Mouse (Mus musculus) B cell, adult 2 months (primary cell): ENCODE measurements around the gene Cd34.

ENCODE experiments used
- DNase-seq, 2 experiments: peaks; one replicate each; pipeline ENCODE4 v3.0.0; 2022

Gene Cd34

DNA sequence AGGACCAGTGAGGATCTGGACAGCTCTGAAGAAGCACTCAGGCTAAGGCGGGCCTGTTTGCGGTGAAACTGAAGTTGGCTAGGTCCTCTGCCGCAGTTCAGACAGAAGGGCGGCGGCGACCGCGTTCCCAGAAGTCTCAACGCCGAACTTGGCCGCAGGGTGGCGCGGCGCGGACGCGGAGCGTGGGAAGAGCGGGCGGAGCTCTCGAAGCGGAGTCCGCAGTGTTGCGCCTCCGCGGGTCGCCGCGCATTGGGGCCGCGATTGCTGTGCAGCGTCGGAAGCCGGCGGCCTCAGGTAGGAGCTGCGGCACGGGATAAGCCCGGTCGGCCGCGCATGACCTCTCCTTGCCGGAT is 37.5 kb downstream of the Cd34 start:
- DNase-seq = peak; percentile 92 to 94

DNA sequence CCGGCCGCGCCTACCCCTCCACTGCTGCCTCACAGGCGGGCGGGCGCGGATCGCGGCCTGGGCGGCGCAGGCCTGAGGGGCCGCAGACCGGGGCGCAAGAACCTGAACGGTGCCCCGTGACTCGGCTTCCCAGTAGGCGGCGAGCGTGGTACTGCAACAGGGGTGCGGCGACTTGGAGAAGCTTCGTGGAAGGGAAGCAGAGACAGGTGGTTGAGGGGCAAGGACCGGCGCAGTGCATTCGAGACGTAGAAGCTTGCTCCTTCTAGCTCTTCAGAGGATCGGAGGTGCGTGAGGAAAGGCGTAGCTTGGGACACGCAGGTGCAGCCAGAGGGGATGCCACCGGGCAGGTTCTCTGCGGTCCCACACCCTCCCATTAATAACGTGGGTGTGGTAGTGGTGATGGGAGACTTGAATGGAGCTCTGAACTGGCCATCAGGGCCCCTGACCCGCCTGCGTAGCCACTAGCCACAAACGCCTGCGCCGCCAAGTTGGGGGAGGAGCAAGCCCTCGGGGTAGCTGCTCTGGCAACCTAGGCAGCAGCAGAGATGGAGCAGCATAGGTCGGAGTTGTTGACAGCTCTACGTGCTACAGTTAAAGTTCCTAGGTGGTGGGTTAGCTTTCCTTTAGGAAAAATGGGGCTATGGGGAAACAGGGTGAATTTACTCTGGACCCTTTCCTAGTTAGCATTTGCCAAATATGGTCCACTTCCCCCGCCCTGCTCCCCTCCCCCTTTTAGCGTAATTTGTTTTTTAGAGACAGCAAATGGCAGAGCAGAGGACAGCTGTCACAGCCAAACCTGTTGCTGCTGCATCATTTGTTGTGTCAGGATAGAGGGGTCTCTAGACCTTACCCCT is 38.1 kb downstream of the Cd34 start:
- DNase-seq = peak; percentile 74 to 76

DNA sequence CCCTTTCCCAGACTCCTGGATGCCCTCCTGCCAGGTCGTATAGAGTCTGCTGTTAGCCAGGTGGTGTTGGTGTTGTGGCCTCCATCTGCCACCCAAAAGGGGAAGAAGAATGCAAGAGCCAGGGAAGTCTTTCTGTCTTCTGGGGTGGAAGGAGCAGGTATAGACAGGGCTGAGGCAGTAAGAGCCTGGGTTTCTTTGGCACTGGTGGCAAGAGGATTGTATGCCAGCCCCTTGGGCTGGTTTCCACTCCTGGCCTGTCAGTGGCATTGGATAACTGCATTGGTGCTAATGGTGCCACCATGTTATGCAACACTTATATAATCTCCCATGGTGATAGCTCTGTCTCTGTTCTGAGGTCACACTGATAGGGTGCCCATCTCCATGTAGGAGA is 38.7 kb downstream of the Cd34 start:
- no peak for DNase-seq

DNA sequence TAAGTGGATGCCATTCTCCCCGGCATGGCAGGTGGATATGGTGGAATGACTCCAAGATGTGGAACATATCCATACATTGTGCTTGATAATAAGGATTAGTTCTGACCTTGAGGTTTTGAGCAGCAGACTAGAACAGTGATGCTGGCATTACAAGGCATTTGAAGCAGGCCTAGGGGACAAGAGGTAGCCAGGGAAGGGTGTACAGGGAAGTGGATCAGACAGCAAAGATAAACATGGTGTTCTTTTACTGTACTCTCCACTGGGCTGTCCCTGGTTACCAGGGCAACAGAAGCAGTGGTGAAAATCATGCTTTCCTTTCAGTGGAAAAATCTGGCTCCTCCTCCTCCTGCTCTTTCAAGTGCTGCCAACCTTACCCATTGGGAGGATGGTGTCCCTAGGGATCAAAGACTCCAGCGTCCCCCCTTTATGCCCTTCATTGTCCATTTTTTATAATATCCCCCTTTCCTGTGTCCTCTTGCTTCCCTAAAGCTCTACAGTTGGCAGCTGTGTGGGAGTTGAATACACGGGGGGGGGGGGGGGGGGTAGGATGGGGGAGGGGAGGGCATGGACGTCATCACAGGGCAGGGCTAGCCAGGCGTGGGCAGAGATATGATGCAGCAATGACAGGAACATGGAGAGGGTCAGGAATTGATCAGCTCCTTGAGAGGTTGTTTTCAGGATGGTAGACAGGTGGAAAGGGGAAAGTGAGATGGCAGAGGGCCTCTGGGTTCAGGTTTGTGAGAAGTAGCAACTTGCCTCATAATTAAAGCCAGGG is 39.5 kb downstream of the Cd34 start:
- no peak for DNase-seq

DNA sequence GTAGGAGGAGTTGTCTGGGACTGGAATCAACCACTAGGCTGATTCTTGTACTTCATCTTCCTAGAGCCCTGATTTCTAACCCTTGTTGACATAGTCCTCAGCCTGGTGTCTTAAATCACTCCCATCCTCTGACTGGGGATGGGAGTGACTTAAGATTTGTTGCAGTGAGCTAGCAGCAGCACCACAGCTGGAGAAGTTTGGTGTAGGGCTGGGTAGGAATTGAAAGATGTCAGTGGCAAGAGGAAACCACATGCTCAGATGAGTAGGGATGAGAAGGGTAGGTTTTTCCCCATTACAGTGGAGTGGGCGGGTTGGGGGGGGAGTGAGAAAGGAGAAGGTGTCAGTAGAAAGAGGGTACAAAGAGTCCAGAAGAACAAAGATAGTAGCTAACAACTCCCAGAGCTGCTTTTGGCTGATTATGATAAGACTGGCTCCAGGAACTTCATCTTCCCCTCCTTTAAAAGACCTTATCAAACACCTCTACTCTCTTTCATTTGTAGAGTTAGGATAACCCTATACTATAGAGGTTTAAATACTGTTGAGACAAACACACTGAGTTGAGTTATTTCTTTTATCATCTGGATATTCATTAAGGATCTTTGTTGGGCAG is 42.3 kb downstream of the Cd34 start:
- DNase-seq = no peak

- no peak for DNase-seq
These were observed 44.5 kb downstream of the Cd34 start for GRCm38 (mm10) chr1:194982931-194983690.

- DNase-seq = no peak
These were observed 46.3 kb downstream of the Cd34 start for GRCm38 (mm10) chr1:194984914-194985313.

DNA sequence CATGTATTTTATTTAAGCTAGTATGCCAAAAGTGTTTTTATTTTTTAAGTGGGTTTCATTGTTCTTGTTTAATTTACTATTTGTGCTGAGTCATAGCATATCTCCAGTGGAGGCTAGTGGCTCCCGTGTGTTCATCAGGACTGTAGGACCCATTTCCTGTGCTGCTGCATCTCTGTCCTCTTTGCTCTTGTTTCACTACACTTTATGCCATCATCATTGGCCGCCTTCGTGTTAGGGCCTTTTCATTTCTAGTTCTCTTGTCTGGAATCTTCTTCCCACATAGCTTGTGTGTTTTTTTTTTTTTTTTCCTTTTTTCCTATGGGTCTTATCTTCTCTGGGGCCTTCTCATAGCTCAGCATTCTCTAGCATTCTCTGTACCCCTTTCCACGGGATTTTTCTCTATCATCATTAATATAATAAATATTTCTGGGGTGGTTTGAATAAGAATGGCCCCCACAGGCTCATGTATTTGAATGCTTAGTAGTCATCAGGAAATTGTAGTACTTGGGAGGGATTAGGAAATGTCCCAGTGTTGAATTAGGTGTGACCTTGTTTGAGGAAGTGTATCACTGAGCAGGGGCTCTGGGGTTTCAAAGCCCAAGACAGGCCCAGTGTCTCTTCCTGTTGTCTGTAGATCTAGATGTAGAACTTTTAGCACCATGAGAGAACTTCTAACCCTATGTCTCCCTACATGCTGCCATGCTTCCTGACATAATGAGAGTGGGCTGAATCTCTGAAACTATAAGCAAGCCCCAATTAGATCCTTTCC is 47.0 kb downstream of the Cd34 start:
- DNase-seq = peak in 1 of 2 experiments; percentile 25

DNA sequence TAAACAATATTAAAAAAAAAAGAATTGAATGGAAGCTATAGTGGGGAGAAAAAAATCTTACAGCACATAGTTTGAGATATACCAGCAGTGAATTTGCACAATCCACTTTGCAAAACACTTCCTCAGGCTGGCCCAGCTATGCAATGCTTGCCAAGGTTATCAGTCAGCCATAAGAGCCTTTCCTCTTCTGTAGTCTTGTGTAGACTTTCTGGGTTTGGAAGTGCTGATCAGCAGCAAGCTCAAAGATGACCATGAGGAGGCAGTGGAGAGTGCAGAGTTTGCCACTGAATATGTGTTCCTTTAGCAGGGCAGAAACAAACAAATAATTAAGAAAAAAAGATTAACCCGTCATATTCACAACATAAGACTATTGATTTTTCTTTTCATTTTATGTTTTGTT is 50.4 kb downstream of the Cd34 start:
- DNase-seq = no peak

DNA sequence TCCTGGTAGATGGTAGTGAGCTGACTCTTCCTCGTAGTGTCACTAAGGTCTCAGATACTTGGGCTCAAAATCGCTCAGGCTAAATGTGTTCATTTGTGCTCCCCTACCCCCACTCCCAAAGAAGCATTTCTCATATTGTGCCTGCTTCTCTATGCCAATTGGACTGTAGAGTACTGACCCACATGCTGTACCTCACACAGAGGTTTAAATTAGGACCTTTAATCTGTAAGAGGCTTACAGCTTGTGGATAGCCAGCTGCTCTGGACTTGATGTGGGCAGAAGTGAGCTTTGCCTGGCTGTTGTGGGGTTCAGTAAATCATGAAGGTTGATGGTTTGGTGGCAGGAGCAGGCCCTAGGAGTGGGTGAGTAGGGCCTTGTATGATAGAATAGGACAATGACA is 52.4 kb downstream of the Cd34 start:
- no peak for DNase-seq

DNA sequence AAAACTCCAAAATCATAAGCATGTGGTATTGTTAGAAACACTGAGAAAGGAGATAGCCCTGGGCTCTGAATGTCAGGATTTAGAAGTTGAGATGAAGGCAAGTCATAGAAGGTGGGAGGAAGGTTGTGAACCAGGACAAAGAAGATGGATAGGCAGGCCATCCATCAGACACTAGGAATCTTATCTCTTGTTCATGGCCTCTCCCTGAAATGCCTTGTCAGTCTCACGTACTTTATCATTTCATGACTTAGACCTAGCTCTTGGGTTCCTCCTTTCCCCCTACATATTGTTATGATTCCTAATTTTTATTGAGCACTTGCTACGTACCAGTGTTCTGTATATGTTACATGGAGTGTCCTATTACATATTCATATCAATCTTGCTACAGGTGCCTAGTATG is 53.0 kb downstream of the Cd34 start:
- DNase-seq = no peak

DNA sequence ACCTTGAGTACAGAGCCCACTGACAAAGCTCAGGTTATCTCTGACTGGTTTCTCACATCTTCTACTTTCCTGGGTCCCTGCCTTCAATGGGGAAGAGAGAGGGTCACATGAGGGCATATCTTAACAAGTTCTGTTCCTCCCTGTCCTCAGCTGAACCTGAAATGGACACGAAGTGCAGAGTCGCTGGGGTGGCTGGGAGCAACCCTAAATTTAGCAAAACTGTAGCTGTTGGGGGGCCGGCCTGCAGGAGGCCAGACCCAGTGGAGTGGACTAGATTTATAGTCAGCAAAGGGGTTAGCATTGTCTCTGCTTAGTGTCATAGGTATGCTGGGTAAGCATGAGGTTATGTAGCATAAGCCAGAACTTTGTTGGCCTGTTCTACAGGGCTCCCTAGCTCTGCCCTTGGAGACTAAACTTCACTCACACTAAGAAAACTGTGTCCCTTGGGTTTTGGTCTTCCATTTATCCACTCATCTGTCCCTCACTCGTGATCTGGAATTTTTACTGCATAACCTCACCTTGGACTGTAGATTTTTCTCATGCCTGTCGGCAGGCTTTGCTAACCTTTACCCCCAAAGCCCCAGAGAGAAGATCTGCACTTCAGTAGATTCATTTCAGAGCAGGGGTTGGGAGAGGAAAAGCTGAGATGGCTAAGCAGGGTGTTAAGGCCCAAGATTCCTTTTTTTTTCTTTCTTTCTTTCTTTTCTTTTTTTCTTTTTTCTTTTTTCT is 54.1 kb downstream of the Cd34 start:
- DNase-seq = no peak

DNA sequence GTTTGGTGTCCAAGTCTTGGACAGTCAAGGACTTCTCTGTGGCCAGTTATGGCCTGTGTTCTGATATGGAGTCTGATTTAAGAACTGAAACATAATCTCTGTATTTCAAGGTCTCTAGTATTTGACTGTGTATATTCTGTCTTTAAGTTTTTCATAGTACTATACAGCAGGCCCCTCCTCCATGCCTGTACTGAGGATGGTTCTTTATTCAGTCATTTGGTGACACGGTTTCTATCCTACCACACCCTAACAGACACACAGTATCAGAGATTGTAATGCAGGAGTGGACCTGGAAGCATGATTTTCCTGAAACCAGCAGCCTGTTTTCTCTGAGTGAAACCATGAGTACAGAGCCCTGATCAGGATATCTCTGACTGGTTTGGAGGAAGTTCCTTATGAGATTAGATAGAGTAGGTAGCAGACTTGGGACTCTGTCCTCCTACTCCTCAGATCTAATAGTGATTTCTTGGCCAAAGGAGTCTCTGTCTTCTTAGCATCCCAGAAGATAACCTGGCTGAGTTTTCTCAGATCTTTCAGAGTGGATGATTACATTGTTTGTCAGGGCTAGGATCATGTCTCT is 54.9 kb downstream of the Cd34 start:
- DNase-seq = no peak

DNA sequence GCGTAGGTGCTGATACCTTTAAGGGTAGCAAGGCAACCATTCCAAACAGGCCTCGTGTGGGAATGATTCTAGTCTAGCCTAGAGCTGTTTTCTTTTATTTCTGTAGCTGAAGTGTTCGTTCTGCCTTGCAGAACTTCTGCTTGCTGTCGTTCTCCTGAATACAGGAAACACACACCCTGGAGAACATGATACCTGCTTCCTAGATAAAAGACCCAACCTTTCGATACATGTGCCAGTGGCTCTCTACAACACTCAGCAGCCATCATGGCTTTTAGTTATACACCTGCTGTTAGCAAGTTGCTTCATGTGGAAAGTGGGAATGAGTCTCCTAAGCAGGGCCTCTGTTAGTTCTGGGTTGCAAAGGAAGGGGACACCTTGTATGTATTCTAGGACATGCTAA is 55.6 kb downstream of the Cd34 start:
- DNase-seq = no peak

DNA sequence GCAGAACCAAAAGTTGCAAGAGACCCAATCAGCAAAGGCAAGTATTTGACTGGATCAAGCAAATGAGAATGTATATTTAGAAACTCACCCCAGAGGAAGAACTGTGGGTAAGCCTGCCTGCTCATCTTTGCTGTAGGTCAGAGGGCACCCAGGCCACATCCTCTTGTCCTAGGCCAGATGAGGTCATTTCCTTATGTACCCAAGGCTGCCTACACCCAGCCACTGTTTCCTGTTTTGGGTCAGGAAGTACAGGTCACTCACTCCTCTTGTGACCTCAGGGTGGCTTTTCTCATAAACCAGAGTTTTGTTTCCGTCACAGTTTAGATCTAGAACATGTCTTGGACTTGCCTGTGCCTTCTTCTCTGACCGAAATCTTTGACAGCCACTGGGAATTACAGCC is 56.6 kb downstream of the Cd34 start:
- peak; percentile 56 to 60 for DNase-seq

DNA sequence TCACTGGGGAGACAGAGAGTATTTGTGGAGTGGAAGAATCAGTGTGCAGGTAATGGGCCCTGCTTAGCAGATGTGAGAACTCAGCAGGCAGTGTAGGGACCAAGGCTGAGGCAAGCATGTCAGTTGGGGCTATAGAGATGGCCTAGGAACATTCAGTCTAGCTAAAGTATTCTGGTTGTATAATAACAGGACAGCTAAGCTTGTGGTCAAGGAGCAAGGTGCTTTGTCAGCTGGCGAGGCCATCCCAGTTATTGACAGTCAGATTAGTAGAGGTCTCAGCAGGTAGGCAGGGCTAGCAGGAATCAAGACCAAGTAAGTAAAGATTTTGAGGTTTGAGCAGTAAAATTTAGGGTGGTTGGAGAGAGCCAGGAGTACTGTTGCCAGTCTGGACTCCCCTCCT is 59.8 kb downstream of the Cd34 start:
- no peak for DNase-seq

DNA sequence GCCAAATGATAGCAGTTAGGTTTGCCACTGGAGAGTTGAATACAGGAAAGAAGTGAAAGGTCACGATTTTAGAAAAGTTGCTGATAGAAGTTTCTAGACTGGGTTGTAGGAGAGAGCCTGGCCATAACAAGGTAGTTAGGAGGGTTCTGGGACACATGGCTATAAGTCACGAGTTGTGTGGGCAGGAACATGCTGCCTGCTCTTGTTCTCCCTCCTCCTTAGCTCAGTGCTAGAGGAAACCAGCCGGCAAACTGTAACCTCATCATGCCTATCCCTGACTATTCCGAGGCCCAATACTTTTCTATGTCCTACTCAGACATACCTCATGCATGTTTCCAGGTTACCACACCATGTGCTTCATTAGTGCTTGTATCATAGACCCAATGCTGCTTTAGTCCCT is 64.7 kb downstream of the Cd34 start:
- no peak for DNase-seq

- no peak for DNase-seq
These were observed 65.6 kb downstream of the Cd34 start for GRCm38 (mm10) chr1:195004194-195004593.

DNA sequence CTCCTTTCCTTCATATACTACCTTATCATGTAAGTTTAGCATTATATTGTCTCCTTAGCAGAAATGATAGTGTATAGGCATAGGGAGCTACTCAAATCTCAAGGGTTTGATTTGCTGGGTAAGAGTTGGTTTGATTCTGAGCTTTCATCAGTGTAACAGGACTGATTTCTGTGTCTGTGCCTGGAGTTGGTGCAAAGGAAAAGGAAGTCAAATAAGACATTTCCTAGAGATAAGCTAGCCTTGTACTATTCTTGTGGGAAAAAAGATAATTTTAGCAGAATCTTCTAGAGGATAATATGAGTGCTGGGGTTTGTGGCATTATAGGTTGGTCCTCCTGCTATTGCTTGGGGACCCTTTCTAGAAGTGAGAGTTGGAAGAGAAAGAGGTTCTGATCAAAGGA is 67.6 kb downstream of the Cd34 start:
- no peak for DNase-seq
